Mouse (Mus musculus) splenic B cell, adult 2 months (primary cell): ENCODE measurements at regions not wholly inside any gene's neighbourhood (a gene's known extent, or its start where the extent isn't known, plus 50 kb on each side); places are given as distances from the start of the nearest gene placed in this dataset.
A peak's percentile ranks its signal among the peaks of the same experiment; 100 is the strongest.
"Not testable (repeated sequence)": the region's sequence is repeated elsewhere in the genome, so short reads cannot be mapped to it uniquely, and the experiment has no call there.

ENCODE experiments used
- DNase-seq: peaks from one replicate; pipeline ENCODE4 v3.0.0-alpha.2; 2011; ENCODE audit warnings: low read depth, low spot score
- H3K27me3 ChIP-seq: 2 replicates; pipeline ENCODE4 v1.6.1; 2012; ENCODE audit warnings: mild to moderate bottlenecking, low read length, moderate library complexity, mixed read lengths; ENCODE audit not compliant: control insufficient read depth, poor library complexity, insufficient read depth, severe bottlenecking
- H3K36me3 ChIP-seq: 2 replicates; pipeline ENCODE4 v1.6.1; 2012; ENCODE audit warnings: mild to moderate bottlenecking, low read length, moderate library complexity, mixed read lengths; ENCODE audit not compliant: control insufficient read depth, poor library complexity, insufficient read depth, severe bottlenecking

GRCm38 (mm10) chr3:53792541-53792940, 52.3 kb upstream of the Gm10985 start:
- no peaks in the 10 kb centered on the region for H3K36me3 ChIP-seq
- DNase-seq, result no peak
- H3K27me3 ChIP-seq, result no peaks in the 10 kb centered on the region

- no peak for DNase-seq
- Histone ChIP-seq H3K36me3 (no peaks in the 10 kb centered on the region), H3K27me3 (no peaks in the 10 kb centered on the region)
Measured at GRCm38 (mm10) chr3:53789706-53790105, 55.2 kb upstream of the Gm10985 start.

- no peaks in the 10 kb centered on the region for H3K36me3 ChIP-seq
- no peaks in the 10 kb centered on the region for H3K27me3 ChIP-seq
Measured at GRCm38 (mm10) chr3:53785201-53785600, 59.7 kb upstream of the Gm10985 start.

GRCm38 (mm10) chr3:53776668-53777067, 68.2 kb upstream of the Gm10985 start:
- no peaks in the 10 kb centered on the region for H3K36me3 ChIP-seq
- no peaks in the 10 kb centered on the region for H3K27me3 ChIP-seq
- DNase-seq, result no peak

More at GRCm38 (mm10) chr3:53785201-53785600, 59.7 kb upstream of the Gm10985 start:
- no peak for DNase-seq

- Histone ChIP-seq H3K27me3 (no peaks in the 10 kb centered on the region), H3K36me3 (no peaks in the 10 kb centered on the region)
- no peak for DNase-seq
Measured at GRCm38 (mm10) chr3:53767601-53768000, 77.3 kb upstream of the Gm10985 start.

- no peaks in the 10 kb centered on the region for H3K27me3 ChIP-seq
- DNase-seq, result no peak
Measured at GRCm38 (mm10) chr3:53763981-53764380, 80.9 kb upstream of the Gm10985 start.

GRCm38 (mm10) chr3:53761514-53762075, 83.3 kb upstream of the Gm10985 start:
- no peaks in the 10 kb centered on the region for H3K27me3 ChIP-seq
- no peaks in the 10 kb centered on the region for H3K36me3 ChIP-seq
- DNase-seq, result no peak

More at GRCm38 (mm10) chr3:53763981-53764380, 80.9 kb upstream of the Gm10985 start:
- no peaks in the 10 kb centered on the region for H3K36me3 ChIP-seq

- Histone ChIP-seq H3K27me3 (no peaks in the 10 kb centered on the region), H3K36me3 (no peaks in the 10 kb centered on the region)
- DNase-seq, result no peak
Measured at GRCm38 (mm10) chr3:53756115-53756853, 88.6 kb upstream of the Gm10985 start.

- Histone ChIP-seq H3K27me3 (no peaks in the 10 kb centered on the region), H3K36me3 (no peaks in the 10 kb centered on the region)
- DNase-seq, result no peak
Measured at GRCm38 (mm10) chr3:53737161-53737560, 80.0 kb upstream of the Frem2 start.

GRCm38 (mm10) chr3:53735607-53736006, 78.5 kb upstream of the Frem2 start:
- H3K36me3 ChIP-seq, H3K27me3 ChIP-seq, DNase-seq: not testable (repeated sequence)

- DNase-seq, result peak; percentile 39
- Histone ChIP-seq H3K36me3 (no peaks in the 10 kb centered on the region), H3K27me3 (no peaks in the 10 kb centered on the region)
Measured at GRCm38 (mm10) chr3:53735147-53735546, 78.0 kb upstream of the Frem2 start.

- no peaks in the 10 kb centered on the region for H3K27me3 ChIP-seq
- no peaks in the 10 kb centered on the region for H3K36me3 ChIP-seq
- no peak for DNase-seq
Measured at GRCm38 (mm10) chr3:53730440-53730839, 73.3 kb upstream of the Frem2 start.

- H3K27me3 ChIP-seq, result no peaks in the 10 kb centered on the region
- no peak for DNase-seq
- no peaks in the 10 kb centered on the region for H3K36me3 ChIP-seq
Measured at GRCm38 (mm10) chr3:53729810-53730209, 72.7 kb upstream of the Frem2 start.

- no peak for DNase-seq
- Histone ChIP-seq H3K27me3 (no peaks in the 10 kb centered on the region), H3K36me3 (no peaks in the 10 kb centered on the region)
Measured at GRCm38 (mm10) chr3:53729131-53729530, 72.0 kb upstream of the Frem2 start.

- no peak for DNase-seq
- no peaks in the 10 kb centered on the region for H3K36me3 ChIP-seq
- no peaks in the 10 kb centered on the region for H3K27me3 ChIP-seq
Measured at GRCm38 (mm10) chr3:53727737-53728136, 70.6 kb upstream of the Frem2 start.
